Mouse (Mus musculus): Measurements from ENCODE around the gene Sim2.

Gene Sim2

GRCm38 (mm10) chr16:94079075-94079855 lies 5.5 kb upstream of the Sim2 start:
- DNase-seq: no peak

GRCm38 (mm10) chr16:94079856-94080555 lies 4.7 kb upstream of the Sim2 start:
- no peak for DNase-seq

- no peak for DNase-seq
Measured at GRCm38 (mm10) chr16:94081596-94081995, 3.1 kb upstream of the Sim2 start.

GRCm38 (mm10) chr16:94081996-94082708 lies 2.6 kb upstream of the Sim2 start:
- DNase-seq: no peak

GRCm38 (mm10) chr16:94082960-94083847 lies 1.5 kb upstream of the Sim2 start:
- DNase-seq: no peak

GRCm38 (mm10) chr16:94083848-94084525 lies 744 bp upstream of the Sim2 start:
- no peak for DNase-seq

GRCm38 (mm10) chr16:94085603-94086285 lies 1.0 kb downstream of the Sim2 start:
- DNase-seq: no peak

GRCm38 (mm10) chr16:94086701-94087569 lies 2.2 kb downstream of the Sim2 start:
- no peak for DNase-seq

- no peak for DNase-seq
Measured at GRCm38 (mm10) chr16:94087570-94088225, 3.0 kb downstream of the Sim2 start.

GRCm38 (mm10) chr16:94088226-94088748 lies 3.6 kb downstream of the Sim2 start:
- no peak for DNase-seq

- no peak for DNase-seq
Measured at GRCm38 (mm10) chr16:94088819-94089692, 4.3 kb downstream of the Sim2 start.

- no peak for DNase-seq
Measured at GRCm38 (mm10) chr16:94092511-94093150, 7.9 kb downstream of the Sim2 start.

GRCm38 (mm10) chr16:94093151-94093863 lies 8.6 kb downstream of the Sim2 start:
- no peak for DNase-seq

GRCm38 (mm10) chr16:94094251-94095108 lies 9.7 kb downstream of the Sim2 start:
- DNase-seq: no peak

- no peak for DNase-seq
Measured at GRCm38 (mm10) chr16:94095109-94095822, 10.5 kb downstream of the Sim2 start.

- no peak for DNase-seq
Measured at GRCm38 (mm10) chr16:94096479-94096878, 11.7 kb downstream of the Sim2 start.
